Mouse (Mus musculus) liver, embryonic 14.5 days (tissue): ENCODE data around the gene Tspear. TPM values are rescaled to one million over a fixed set of nuclear protein-coding genes. Genes with fewer than 3 reads are reported as not detected.
"Not testable (repeated sequence)": the region's sequence is repeated elsewhere in the genome, so short reads cannot be mapped to it uniquely, and the experiment has no call there.

Experiments used
- ATAC-seq: fragments of 200-750 bp; cut with Nextera tagmentation; 2 replicates; pipeline ENCODE4 v1.8.0; 2017; ENCODE audit warnings: moderate number of reproducible peaks, mild to moderate bottlenecking, moderate library complexity; ENCODE audit not compliant: insufficient read depth
- DNase-seq, 3 experiments: peaks; one replicate each; pipeline ENCODE4 v3.0.0-alpha.2; 2012 to 2013; ENCODE audit warnings: low read depth in 3 of 3, low spot score in 3 of 3
- H3K27ac ChIP-seq: fragments of 300-500 bp; sonication (generic); 2 replicates; pipeline ENCODE4 v1.5.1; 2014; ENCODE audit warnings: moderate library complexity, mild to moderate bottlenecking, control low read depth, inconsistent platforms
- H3K27me3 ChIP-seq: fragments of 300-500 bp; sonication (generic); 2 replicates; pipeline ENCODE4 v1.6.1; 2014; ENCODE audit warnings: mild to moderate bottlenecking, low read length, moderate library complexity; ENCODE audit not compliant: control insufficient read depth, insufficient read depth
- H3K36me3 ChIP-seq: fragments of 300-500 bp; sonication (generic); replicated peaks from 2 replicates; pipeline ENCODE4 v1.6.1; 2014; ENCODE audit warnings: low read depth; ENCODE audit not compliant: control insufficient read depth, insufficient read depth
- H3K4me1 ChIP-seq, 2 experiments: fragments of 200-500 bp in 1 of 2; fragments of 300-500 bp in 1 of 2; sonication (generic) in 1 of 2; replicated peaks; 2 replicates each; pipeline ENCODE4 v1.6.1; 2012 to 2014; ENCODE audit warnings: antibody characterized with exemption in 1 of 2, inconsistent platforms in 1 of 2, low read length in 1 of 2; ENCODE audit not compliant: control insufficient read depth in 2 of 2, insufficient read depth in 2 of 2
- H3K4me2 ChIP-seq: fragments of 300-500 bp; sonication (generic); 2 replicates; pipeline ENCODE4 v1.6.1; 2014; ENCODE audit warnings: low read depth, mild to moderate bottlenecking, control low read depth, moderate library complexity
- H3K4me3 ChIP-seq, 2 experiments: fragments of 200-500 bp in 1 of 2; fragments of 300-500 bp in 1 of 2; sonication (generic) in 1 of 2; 2 replicates each; pipeline ENCODE4 v1.5.1; 2012 to 2014; ENCODE audit warnings: low read depth in 2 of 2, low read length in 2 of 2, mild to moderate bottlenecking in 2 of 2, control low read depth in 1 of 2, inconsistent platforms in 1 of 2, moderate library complexity in 1 of 2; ENCODE audit not compliant: insufficient read depth in 1 of 2
- H3K9ac ChIP-seq: fragments of 300-500 bp; sonication (generic); replicated peaks from 2 replicates; pipeline ENCODE4 v1.6.1; 2014; ENCODE audit warnings: mild to moderate bottlenecking, control low read depth, moderate library complexity
- H3K9me3 ChIP-seq: fragments of 300-500 bp; sonication (generic); 2 replicates; pipeline ENCODE4 v1.6.1; 2016; ENCODE audit warnings: low read length, mixed read lengths; ENCODE audit not compliant: control insufficient read depth
- CTCF ChIP-seq: IDR thresholded peaks from 2 replicates; pipeline ENCODE4 v1.5.1; 2016; ENCODE audit warnings: antibody characterized with exemption, low read depth, control low read depth
- EP300 ChIP-seq: IDR thresholded peaks from 2 replicates; pipeline ENCODE4 v1.6.1; 2016; ENCODE audit warnings: antibody characterized with exemption, low read depth
- WGBS: fragments of 180-500 bp; shearing (Covaris S2); extraction: QIAGEN DNeasy Blood & Tissue Kit; methylation state at CpG from one replicate; pipeline ENCODE4 v1.1.7; 2014; ENCODE audit not compliant: insufficient replicate concordance; 5-methylcytosine and 5-hydroxymethylcytosine counted together
- polyA plus RNA-seq, 2 experiments: library from polyadenylated mRNA; depleted of rRNA in 1 of 2; stranded (reverse) in 1 of 2; unstranded in 1 of 2; fragments of >200 nt; fragmentation: Nextera tagmentation in 1 of 2; extraction: Ambion mirVana in 1 of 2; gene quantifications; 2 replicates each; pipeline versions ENCODE4 v1.2.1 to v1.2.3; 2012 to 2014

The Tspear gene
- polyA plus RNA-seq, 2 experiments = 0.03 TPM; not detected in 1

- Histone ChIP-seq H3K36me3 (no peaks in the 10 kb centered on the region), H3K27ac (no peak overlapping the region), H3K4me2 (no peak overlapping the region), H3K9ac (no peak overlapping the region), H3K4me3 (no peak overlapping the region), H3K9me3 (no peaks in the 10 kb centered on the region), H3K4me1 (no peaks in the 10 kb centered on the region), H3K27me3 (peaks cover 45% of the 10 kb centered on the region)
- DNase-seq = no peak
- no peak for TF ChIP-seq EP300
- TF ChIP-seq CTCF = no peak
- WGBS = 49% methylated on average over 7 of the region's 7 CpGs
- ATAC-seq = no peak
These were observed 3.4 kb upstream of the Tspear start for GRCm38 (mm10) chr10:77682994-77683393.

- Histone ChIP-seq H3K9ac (no peak overlapping the region), H3K4me2 (no peak overlapping the region), H3K9me3 (no peaks in the 10 kb centered on the region), H3K4me1 (no peaks in the 10 kb centered on the region), H3K27ac (no peak overlapping the region), H3K27me3 (peaks cover 35% of the 10 kb centered on the region), H3K36me3 (no peaks in the 10 kb centered on the region), H3K4me3 (no peak overlapping the region)
- 31% methylated on average over 8 of the region's 8 CpGs for WGBS
- no peak for TF ChIP-seq CTCF
- TF ChIP-seq EP300 = no peak
- DNase-seq (no peak), ATAC-seq (no peak)
These were observed 2.2 kb upstream of the Tspear start for GRCm38 (mm10) chr10:77684181-77684580.

DNA sequence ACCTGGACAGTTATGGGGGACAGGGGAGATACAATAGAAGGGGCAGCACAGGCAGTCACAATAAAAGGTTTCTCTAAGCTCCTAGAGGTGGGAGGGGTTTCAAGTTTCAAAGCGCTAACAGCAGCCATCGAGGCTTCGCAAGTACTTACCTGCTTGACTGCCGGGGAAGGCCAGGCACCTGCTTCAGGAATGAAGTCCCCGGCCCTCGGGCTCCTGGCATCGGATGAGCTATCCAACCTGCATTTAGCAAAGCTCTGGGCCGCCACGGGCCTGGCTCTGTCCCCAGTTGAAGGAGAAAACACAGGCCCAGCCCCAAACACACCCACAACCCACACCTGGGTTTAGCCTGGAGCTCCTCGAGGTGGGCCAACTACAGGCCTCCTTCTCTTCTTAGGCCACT lies 652 bp downstream of the Tspear start:
- H3K4me2 ChIP-seq = no peak overlapping the region
- no peaks in the 10 kb centered on the region for H3K36me3 ChIP-seq
- TF ChIP-seq EP300 (no peak), CTCF (no peak)
- H3K4me3 ChIP-seq = no peak overlapping the region
- H3K9me3 ChIP-seq = no peaks in the 10 kb centered on the region
- H3K9ac ChIP-seq = no peak overlapping the region
- 18% methylated on average over 10 of the region's 10 CpGs for whole genome bisulfite sequencing
- H3K27ac ChIP-seq = no peak overlapping the region
- H3K27me3 ChIP-seq = peaks cover 31% of the 10 kb centered on the region
- H3K4me1 ChIP-seq = no peaks in the 10 kb centered on the region
- DNase-seq (no peak), ATAC-seq (no peak)

DNA sequence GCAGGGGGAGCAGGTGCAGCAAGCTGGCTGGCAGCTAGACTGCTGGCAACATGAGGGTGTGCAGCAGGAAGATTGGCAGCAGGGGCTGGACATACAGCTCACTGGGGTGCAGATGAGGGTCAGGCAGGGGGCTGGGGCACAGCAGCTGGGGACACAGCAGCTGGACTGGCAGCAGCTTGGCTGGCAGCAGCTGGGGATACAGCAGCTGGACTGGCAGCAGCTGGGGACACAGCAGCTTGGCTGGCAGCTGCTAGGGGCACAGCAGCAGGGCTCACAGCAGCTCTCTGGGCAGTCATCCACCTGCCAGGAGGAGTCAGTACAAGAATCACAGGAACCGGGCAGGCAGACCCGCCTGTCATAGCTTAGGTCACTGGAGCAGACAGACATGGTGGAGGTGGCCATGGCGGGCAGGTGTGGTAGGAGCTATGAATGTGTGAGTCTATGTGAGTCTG lies 4.0 kb downstream of the Tspear start, which contains the start of gene Gm19402:
Gene Gm19402 (minus strand): TSS at position 402 of the 452 bp plus-strand sequence.
- H3K9me3 ChIP-seq, DNase-seq, H3K4me3 ChIP-seq, H3K27ac ChIP-seq, H3K4me2 ChIP-seq, ATAC-seq, H3K9ac ChIP-seq, H3K4me1 ChIP-seq, H3K36me3 ChIP-seq: not testable (repeated sequence)
- 55% methylated on average over 3 of the region's 3 CpGs for WGBS
- H3K27me3 ChIP-seq = peaks cover 24% of the 10 kb centered on the region

- 34% methylated on average over 4 of the region's 4 CpGs for WGBS
- no peak for ATAC-seq
- H3K4me1 ChIP-seq = no peaks in the 10 kb centered on the region
- H3K4me3 ChIP-seq = no peak within 1 kb of the TSS
- DNase-seq = no peak
- no peak within 1 kb of the TSS for H3K27ac ChIP-seq
- no peaks in the 10 kb centered on the region for H3K36me3 ChIP-seq
- no peak within 1 kb of the TSS for H3K9ac ChIP-seq
- TF ChIP-seq EP300 (no peak), CTCF (no peak)
- H3K9me3 ChIP-seq = no peaks in the 10 kb centered on the region
- no peak within 1 kb of the TSS for H3K4me2 ChIP-seq
- H3K27me3 ChIP-seq = no peaks in the 10 kb centered on the region
These were observed 10.8 kb downstream of the Tspear start, which contains the start of gene Gm9508 for GRCm38 (mm10) chr10:77697133-77697532. Gene Gm9508, minus strand, starts transcription at chr10:77697233.
